Comparison of ENCODE assay signal across 13 mouse cellular contexts in the genomic region with DNA sequence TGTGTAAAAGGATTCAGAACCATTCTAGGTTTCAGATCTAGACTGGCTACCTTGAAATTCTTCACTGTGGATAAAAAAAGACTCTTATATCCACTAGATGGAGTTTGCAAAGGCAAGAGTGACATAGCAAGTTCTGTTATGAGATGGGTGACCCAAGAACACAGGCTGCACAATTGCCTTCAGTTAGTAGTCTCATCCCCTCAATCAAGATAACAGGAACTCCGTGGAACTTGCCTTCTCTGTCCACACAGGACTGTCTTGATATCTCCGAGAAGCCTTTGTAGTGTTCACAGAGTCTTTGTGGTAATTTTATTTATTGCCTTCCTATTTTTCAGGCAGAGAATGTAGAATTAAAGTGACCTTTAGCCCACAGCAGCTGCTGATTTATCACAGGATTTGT. TPM values are rescaled to one million over a fixed set of nuclear protein-coding genes. Genes with fewer than 3 reads are reported as not detected.
"Had no signal": no experiment of that assay in that cellular context is flagged by ENCODE, and none has a peak within 500 bp of the region (broad histone marks: within the 10 kb centered on the region; RNA-seq: fewer than 3 reads in every experiment).

No protein-coding gene starts in this region.

- H3K36me3 ChIP-seq: intestine, embryonic 15.5 days had no signal

- H3K4me2 ChIP-seq: intestine, embryonic 15.5 days had no signal

- H3K4me1 ChIP-seq: intestine, embryonic 15.5 days; megakaryocyte, embryonic 14.5 days had no signal

- H3K4me3 ChIP-seq: intestine, embryonic 15.5 days; megakaryocyte, embryonic 14.5 days had no signal

- H3K27me3 ChIP-seq: intestine, embryonic 15.5 days; megakaryocyte, embryonic 14.5 days had no signal

- H3K9ac ChIP-seq: intestine, embryonic 15.5 days; liver, embryonic 14.5 days had no signal

- H3K27ac ChIP-seq: intestine, embryonic 15.5 days; liver, embryonic 14.5 days; stomach, postnatal 0 days had no signal

- H3K9me3 ChIP-seq: intestine, embryonic 15.5 days had no signal

- ATAC-seq: intestine, embryonic 15.5 days had no signal

- DNase-seq: kidney, adult 18-20 months; kidney, postnatal 10 days; left cerebral cortex, postnatal 4 days; lung, adult 18-20 months; midbrain, embryonic 14.5 days; right cerebral cortex, adult 18-20 months; right cerebral cortex, postnatal 25 days; thymus, postnatal 4 days had no signal

RNA-seq across cellular contexts. Expression of gene Spag17, which starts 42.9 kb away (rescaled TPM):
- polyA plus RNA-seq: small intestine, adult 2 months; stomach, postnatal 0 days had no signal
